Mouse (Mus musculus) kidney, adult 9 months (tissue): Measurements from ENCODE around the gene Glipr2.
A peak's percentile ranks its signal among the peaks of the same experiment; 100 is the strongest.

ENCODE experiments used
- DNase-seq: peaks from one replicate; pipeline ENCODE4 v3.0.0; 2022

The Glipr2 gene

GRCm38 (mm10) chr4:44011799-44012198 lies 54.6 kb downstream of the Glipr2 start:
- no peak for DNase-seq

- DNase-seq, result peak; percentile 98
Measured at GRCm38 (mm10) chr4:44012376-44013367, 55.5 kb downstream of the Glipr2 start.

DNA sequence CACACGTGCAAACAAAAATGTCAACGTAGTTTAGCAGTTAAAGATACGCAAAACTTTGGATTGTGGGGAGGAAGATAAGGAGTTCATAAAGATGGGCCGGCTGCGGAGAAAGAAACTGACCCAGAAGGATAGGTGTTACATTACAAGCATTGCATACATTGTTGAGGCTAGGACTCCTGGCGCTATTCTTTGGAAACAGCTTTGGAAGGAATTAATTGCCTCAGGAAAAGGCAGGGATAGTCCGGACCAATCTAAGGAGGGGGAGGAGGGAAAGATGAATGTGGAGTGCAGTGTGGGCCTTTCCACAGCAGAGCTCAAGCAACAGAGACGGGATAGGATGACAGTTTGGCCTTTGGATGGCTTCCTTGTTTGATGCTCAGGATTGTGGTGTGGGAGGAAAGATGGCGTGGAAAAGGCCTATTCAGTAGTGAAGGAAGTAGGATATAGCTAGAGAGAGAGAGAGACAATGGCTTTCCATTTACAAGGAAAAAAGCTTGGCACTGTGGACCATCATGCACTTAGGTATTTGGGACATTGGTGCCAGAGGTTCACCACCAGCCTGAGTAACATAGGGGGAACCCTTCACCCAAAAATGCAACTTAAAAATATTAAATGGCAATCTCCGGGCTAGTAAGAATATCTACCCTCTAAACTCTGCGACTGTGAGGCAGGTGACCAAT lies 56.3 kb downstream of the Glipr2 start:
- no peak for DNase-seq

DNA sequence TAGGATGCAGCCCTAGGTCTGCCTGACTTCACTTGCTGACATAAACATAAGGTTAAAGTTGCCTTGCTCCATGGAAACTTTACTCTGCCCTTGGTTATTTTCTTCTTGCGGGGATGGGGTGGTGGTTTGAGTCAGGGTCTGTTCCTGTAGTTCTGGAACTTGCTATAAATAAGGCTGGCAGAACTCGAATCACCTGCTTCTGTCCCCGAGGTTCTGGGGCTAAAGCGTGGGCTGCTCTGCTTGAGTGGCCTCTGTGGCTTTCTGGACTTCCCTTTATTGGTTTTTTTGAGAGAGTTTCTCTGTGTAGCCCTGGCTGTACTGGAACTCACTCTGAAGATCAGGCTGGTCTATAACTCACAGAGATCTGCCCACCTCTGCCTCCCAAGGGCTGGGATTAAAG lies 58.9 kb downstream of the Glipr2 start:
- no peak for DNase-seq

DNA sequence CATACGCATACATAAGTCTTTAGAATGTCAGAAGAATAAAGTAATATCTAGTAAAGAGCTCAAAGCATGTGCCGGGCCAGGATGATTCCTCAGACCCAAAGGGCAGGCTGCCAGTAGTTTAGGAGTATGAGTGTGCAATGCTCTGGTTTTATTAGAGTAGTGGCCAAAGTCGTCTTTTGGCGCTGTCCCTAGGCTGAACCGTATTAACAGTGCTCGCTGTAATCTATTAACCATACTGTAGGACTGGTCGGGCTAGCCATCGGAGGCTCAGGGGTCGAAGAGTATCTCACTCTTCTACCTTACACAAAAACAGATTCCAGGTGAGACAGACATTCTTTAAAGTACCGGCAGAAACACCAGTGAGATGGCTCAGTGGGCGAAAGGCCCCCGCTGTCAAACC lies 59.6 kb downstream of the Glipr2 start:
- DNase-seq, result peak; percentile 83

DNA sequence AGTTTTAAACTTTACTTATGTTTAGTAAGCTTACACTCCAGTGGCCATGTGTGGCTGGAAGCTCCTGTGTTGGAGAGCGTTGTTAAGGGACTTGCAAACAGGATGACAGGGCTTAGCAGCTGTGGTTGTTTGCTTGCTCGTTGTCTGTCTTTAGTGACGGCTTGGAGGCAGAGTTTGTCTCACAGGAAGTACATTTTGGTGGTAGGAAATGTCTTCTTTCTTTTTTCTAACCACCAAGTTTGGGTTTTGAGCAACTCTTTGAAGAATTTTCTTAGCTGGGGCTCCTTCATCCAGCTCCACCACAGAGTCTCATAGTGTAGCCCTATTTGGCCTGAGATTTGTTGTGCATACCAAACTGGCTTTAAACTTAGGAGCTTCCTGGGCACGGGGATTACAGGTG lies 65.1 kb downstream of the Glipr2 start:
- no peak for DNase-seq

- DNase-seq, result no peak
Measured at GRCm38 (mm10) chr4:44022766-44023165, 65.6 kb downstream of the Glipr2 start.

GRCm38 (mm10) chr4:44023681-44024080 lies 66.5 kb downstream of the Glipr2 start:
- no peak for DNase-seq

DNA sequence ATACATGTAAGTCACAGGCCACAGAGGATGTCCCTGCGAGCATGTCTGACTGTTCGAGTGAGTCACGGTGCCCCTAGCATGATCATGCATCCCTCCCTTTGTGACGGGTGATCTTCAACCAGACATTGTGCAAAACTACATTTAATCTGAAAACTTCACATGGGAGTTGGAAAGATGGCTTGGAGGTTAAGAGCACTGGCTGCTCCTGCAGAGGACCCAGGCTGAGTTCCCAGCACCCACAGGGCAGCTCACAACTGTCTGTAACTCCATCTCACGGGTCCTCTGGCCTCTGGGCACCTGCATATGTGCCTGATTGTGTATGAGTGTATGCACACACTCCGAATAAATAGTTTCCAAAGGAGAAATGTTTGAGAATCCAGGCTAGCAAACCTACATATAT lies 67.0 kb downstream of the Glipr2 start:
- no peak for DNase-seq

DNA sequence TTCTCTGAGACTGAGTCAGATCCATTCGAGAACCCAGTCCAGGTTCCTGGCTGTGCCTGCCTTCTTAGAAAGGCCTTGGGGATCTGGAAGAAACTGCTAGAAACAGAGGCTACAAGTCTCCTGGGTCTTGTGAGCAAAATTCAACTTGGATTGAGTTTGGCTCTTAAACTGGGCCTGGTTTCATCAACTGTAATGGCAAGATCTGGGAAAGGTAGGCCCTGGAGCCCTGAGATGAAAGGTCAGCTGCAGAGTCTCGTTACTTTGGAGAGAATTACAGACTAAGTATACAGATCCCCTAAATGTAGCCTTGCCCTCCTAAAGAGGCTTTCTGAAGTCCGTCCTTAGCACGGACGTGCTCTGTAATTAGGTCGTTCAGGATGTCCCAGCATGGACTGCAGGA lies 68.4 kb downstream of the Glipr2 start:
- DNase-seq, result no peak
